Mouse (Mus musculus) bone marrow, adult 2 months (tissue): Measurements from ENCODE around the gene Ptprm.

ENCODE experiments used
- CTCF ChIP-seq: fragments of 200-500 bp; IDR thresholded peaks from 2 replicates; pipeline ENCODE4 v1.5.1; 2011; ENCODE audit warnings: low read length, control low read depth; ENCODE audit not compliant: control insufficient read depth, insufficient read depth
- POLR2A ChIP-seq: fragments of 200-500 bp; IDR thresholded peaks from 2 replicates; pipeline ENCODE4 v1.6.1; 2011; ENCODE audit warnings: low read depth, mild to moderate bottlenecking, control low read depth, low read length, borderline replicate concordance; ENCODE audit not compliant: control insufficient read depth

DNA sequence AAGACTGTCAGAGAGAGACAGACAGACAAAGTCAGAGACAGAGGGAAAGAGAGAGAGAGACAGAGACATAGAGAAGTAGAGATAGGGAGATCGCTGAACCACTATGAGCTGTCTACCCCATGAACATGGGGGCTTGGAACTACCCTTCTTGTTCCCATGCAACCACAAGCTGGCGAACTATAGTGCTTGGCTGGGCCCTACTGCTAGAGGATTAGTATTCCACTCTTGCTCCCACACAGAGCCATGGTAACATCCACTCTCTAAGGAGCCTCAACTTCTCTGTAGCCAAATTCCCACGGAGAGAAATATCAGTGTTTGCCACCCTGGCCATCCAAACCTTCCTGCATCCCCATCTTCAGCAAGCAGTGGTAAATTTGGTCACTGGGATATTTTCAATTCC, 202.0 kb downstream of the Ptprm start:
- TF ChIP-seq CTCF (no peak), POLR2A (no peak)
